Mouse (Mus musculus): ENCODE data around the gene Dnajc3. TPM values are rescaled to one million over a fixed set of nuclear protein-coding genes. Genes with fewer than 3 reads are reported as not detected.

Dnajc3 gene
- polyA plus RNA-seq (2014; fragmentation: Illumina TruSeq; extraction: RNeasy Lipid Tissue Mini Kit (QIAGEN cat#74804); ENCODE audit: low read depth, low replicate concordance) = 201 TPM

GRCm38 (mm10) chr14:118937533-118938492 is at the start of gene Dnajc3:
TSS of gene Dnajc3 (plus strand) at chr14:118937976.

GRCm38 (mm10) chr14:118924673-118925615 is 12.8 kb upstream of the Dnajc3 start, which contains the start of gene Dzip1:
TSS of gene Dzip1 (minus strand) at chr14:118925460.

Other genes starting within 250 kb of the Dnajc3 start
- 58.4 TPM for gene Abcc4, start 231.8 kb upstream of the Dnajc3 start, polyA plus RNA-seq (2014; fragmentation: Illumina TruSeq; extraction: RNeasy Lipid Tissue Mini Kit (QIAGEN cat#74804); ENCODE audit: low read depth, low replicate concordance)
- 821 TPM for gene Cldn10, start 150.1 kb upstream of the Dnajc3 start, polyA plus RNA-seq (2014; fragmentation: Illumina TruSeq; extraction: RNeasy Lipid Tissue Mini Kit (QIAGEN cat#74804); ENCODE audit: low read depth, low replicate concordance)
- 6.4 TPM for gene Dzip1, start 12.5 kb upstream of the Dnajc3 start, polyA plus RNA-seq (2014; fragmentation: Illumina TruSeq; extraction: RNeasy Lipid Tissue Mini Kit (QIAGEN cat#74804); ENCODE audit: low read depth, low replicate concordance)
- 12.0 TPM for gene Uggt2, start 161.5 kb downstream of the Dnajc3 start, polyA plus RNA-seq (2014; fragmentation: Illumina TruSeq; extraction: RNeasy Lipid Tissue Mini Kit (QIAGEN cat#74804); ENCODE audit: low read depth, low replicate concordance)
- gene Hs6st3, start 200.4 kb downstream of the Dnajc3 start, polyA plus RNA-seq (2014; fragmentation: Illumina TruSeq; extraction: RNeasy Lipid Tissue Mini Kit (QIAGEN cat#74804); ENCODE audit: low read depth, low replicate concordance) = not detected

All from kidney, adult 10 weeks (tissue).